Comparison of ENCODE assay signal across 1 mouse cellular context in the genomic region with DNA sequence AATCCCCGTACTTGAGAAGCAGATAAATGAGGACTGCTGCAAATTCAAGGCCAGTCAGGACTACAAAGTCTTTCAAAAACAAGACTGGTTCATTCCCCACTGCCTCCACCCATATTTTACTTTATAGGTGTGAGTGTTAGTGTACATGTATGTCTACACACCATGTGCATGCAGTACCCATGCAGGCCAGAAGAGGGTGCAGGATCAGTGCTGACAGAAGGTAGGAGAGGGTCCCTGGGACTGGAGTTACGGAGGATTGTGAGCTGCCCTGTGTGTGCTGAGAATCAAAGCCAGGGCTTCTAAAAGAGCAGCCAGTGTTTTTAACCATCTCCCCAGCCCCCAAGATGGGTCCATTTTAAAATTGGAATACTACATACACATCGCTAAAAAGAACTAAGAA.
TF ChIP-seq lines count a peak whose summit lies in the region.

No protein-coding gene starts in this region.

TF ChIP-seq in CH12.LX, 34 proteins besides CTCF, POLR2A, EP300 and RAD21 (continued from another document):
- TF ChIP-seq RCOR1 (conservative IDR thresholded peaks at IDR 0.05; ENCODE audit: low read depth, low read length) (no peak), ZC3H11A (IDR thresholded peaks at IDR 0.05; ENCODE audit: low read depth, low read length) (no peak), IRF4 (IDR thresholded peaks at IDR 0.05; ENCODE audit: low read depth, low read length) (no peak), CHD1 (IDR thresholded peaks at IDR 0.05; ENCODE audit: low read depth, low read length) (no peak), JUND (conservative IDR thresholded peaks at IDR 0.05; ENCODE audit: low read depth, low read length) (no peak), CHD2 (IDR thresholded peaks at IDR 0.05; ENCODE audit: low read length) (no peak)
